Mouse (Mus musculus): ENCODE measurements around the gene Mtx1. TPM values are rescaled to one million over a fixed set of nuclear protein-coding genes. Genes with fewer than 3 reads are reported as not detected.

Mtx1 gene
- total RNA-seq (2023; ENCODE audit: inconsistent age) = 208 to 228 TPM (median 213 TPM) in 4 replicates

GRCm38 (mm10) chr3:89226900-89227299 is at the start of gene Mtx1:
Gene Mtx1 (minus strand): TSS chr3:89227088.

GRCm38 (mm10) chr3:89270051-89270755 is 43.3 kb upstream of the Mtx1 start, which contains the start of gene Slc50a1:
Gene Slc50a1 (minus strand): TSS chr3:89270570.

GRCm38 (mm10) chr3:89259076-89259475 is 32.2 kb upstream of the Mtx1 start, which contains the start of gene Dpm3:
Gene Dpm3 (plus strand): TSS chr3:89259358.

GRCm38 (mm10) chr3:89246261-89247100 is 19.6 kb upstream of the Mtx1 start, which contains the start of gene Trim46:
Gene Trim46 (minus strand): TSS chr3:89246309.

GRCm38 (mm10) chr3:89245688-89246171 is 18.8 kb upstream of the Mtx1 start, which contains the start of gene Krtcap2:
Gene Krtcap2 (plus strand): TSS chr3:89245966.

GRCm38 (mm10) chr3:89228836-89229235 is 1.9 kb upstream of the Mtx1 start, which contains the start of gene Muc1:
Gene Muc1 (plus strand): TSS chr3:89229057.

GRCm38 (mm10) chr3:89214681-89215411 is 12.0 kb downstream of the Mtx1 start, which contains the start of gene Thbs3:
Gene Thbs3 (plus strand): TSS chr3:89215180.

GRCm38 (mm10) chr3:89202253-89203141 is 24.4 kb downstream of the Mtx1 start, which contains the start of gene Gba:
Gene Gba (plus strand): TSS chr3:89202928.

GRCm38 (mm10) chr3:89183058-89183958 is 43.6 kb downstream of the Mtx1 start, which contains the start of gene Fam189b:
Gene Fam189b (plus strand): TSS chr3:89183143.

GRCm38 (mm10) chr3:89177242-89178106 is 49.4 kb downstream of the Mtx1 start, which contains the start of gene Scamp3:
Gene Scamp3 (plus strand): TSS chr3:89177473.

GRCm38 (mm10) chr3:89164506-89165267 is 62.2 kb downstream of the Mtx1 start, which contains the start of gene Clk2:
Gene Clk2 (plus strand): TSS chr3:89164795.

GRCm38 (mm10) chr3:89159616-89160344 is 67.1 kb downstream of the Mtx1 start, which contains the start of gene Hcn3:
Gene Hcn3 (minus strand): TSS chr3:89160196.

Other genes with a start within 250 kb of the Mtx1 start
- gene Rusc1, start 133.8 kb downstream of the Mtx1 start, total RNA-seq (2023; ENCODE audit: inconsistent age) = 46.6 to 58.3 TPM (median 51.4 TPM) in 4 replicates
- not detected in 4 replicates for gene Gm43738, start 126.0 kb downstream of the Mtx1 start, total RNA-seq (2023; ENCODE audit: inconsistent age)
- gene Fdps, start 125.1 kb downstream of the Mtx1 start, total RNA-seq (2023; ENCODE audit: inconsistent age) = 16.5 to 21.8 TPM (median 18.6 TPM) in 4 replicates
- 0.18 TPM in 1 of 4 replicates, not detected in the others for gene Pklr, start 90.9 kb downstream of the Mtx1 start, total RNA-seq (2023; ENCODE audit: inconsistent age)
- 2.1 to 4.4 TPM (median 4.1 TPM) in 4 replicates for gene Hcn3, start 66.9 kb downstream of the Mtx1 start, total RNA-seq (2023; ENCODE audit: inconsistent age)
- gene Clk2, start 62.3 kb downstream of the Mtx1 start, total RNA-seq (2023; ENCODE audit: inconsistent age) = 137 to 156 TPM (median 153 TPM) in 4 replicates
- 106 to 112 TPM (median 108 TPM) in 4 replicates for gene Scamp3, start 49.6 kb downstream of the Mtx1 start, total RNA-seq (2023; ENCODE audit: inconsistent age)
- gene Fam189b, start 43.9 kb downstream of the Mtx1 start, total RNA-seq (2023; ENCODE audit: inconsistent age) = 14.0 to 22.6 TPM (median 17.1 TPM) in 4 replicates
- gene Gba, start 24.2 kb downstream of the Mtx1 start, total RNA-seq (2023; ENCODE audit: inconsistent age) = 87.6 to 95.2 TPM (median 90.4 TPM) in 4 replicates
- gene Thbs3, start 11.9 kb downstream of the Mtx1 start, total RNA-seq (2023; ENCODE audit: inconsistent age) = 7.6 to 14.7 TPM (median 8.8 TPM) in 4 replicates
- gene Muc1, start 2.0 kb upstream of the Mtx1 start, total RNA-seq (2023; ENCODE audit: inconsistent age) = 0.80 to 2.1 TPM (median 1.1 TPM) in 4 replicates
- 92.4 to 106 TPM (median 94.3 TPM) in 4 replicates for gene Krtcap2, start 18.9 kb upstream of the Mtx1 start, total RNA-seq (2023; ENCODE audit: inconsistent age)
- gene Trim46, start 19.2 kb upstream of the Mtx1 start, total RNA-seq (2023; ENCODE audit: inconsistent age) = 2.8 to 4.4 TPM (median 3.4 TPM) in 4 replicates
- gene Dpm3, start 32.3 kb upstream of the Mtx1 start, total RNA-seq (2023; ENCODE audit: inconsistent age) = 63.2 to 86.3 TPM (median 79.6 TPM) in 4 replicates
- gene Slc50a1, start 43.5 kb upstream of the Mtx1 start, total RNA-seq (2023; ENCODE audit: inconsistent age) = 136 to 155 TPM (median 153 TPM) in 4 replicates
- 0.48 to 1.5 TPM (median 0.78 TPM) in 4 replicates for gene Efna1, start 54.1 kb upstream of the Mtx1 start, total RNA-seq (2023; ENCODE audit: inconsistent age)
- not detected in 4 replicates for gene Efna3, start 95.9 kb upstream of the Mtx1 start, total RNA-seq (2023; ENCODE audit: inconsistent age)
- not detected in 4 replicates for gene Efna4, start 110.9 kb upstream of the Mtx1 start, total RNA-seq (2023; ENCODE audit: inconsistent age)
- gene Adam15, start 122.9 kb upstream of the Mtx1 start, total RNA-seq (2023; ENCODE audit: inconsistent age) = 4.5 to 7.9 TPM (median 5.5 TPM) in 4 replicates
- gene Dcst2, start 134.9 kb upstream of the Mtx1 start, total RNA-seq (2023; ENCODE audit: inconsistent age) = not detected in 4 replicates
- gene Dcst1, start 138.2 kb upstream of the Mtx1 start, total RNA-seq (2023; ENCODE audit: inconsistent age) = not detected in 4 replicates
- 50.9 to 68.8 TPM (median 61.8 TPM) in 4 replicates for gene Zbtb7b, start 167.7 kb upstream of the Mtx1 start, total RNA-seq (2023; ENCODE audit: inconsistent age)
- gene Lenep, start 175.7 kb upstream of the Mtx1 start, total RNA-seq (2023; ENCODE audit: inconsistent age) = 1.3 TPM in 1 of 4 replicates, not detected in the others
- 40.2 to 51.7 TPM (median 45.4 TPM) in 4 replicates for gene Flad1, start 184.8 kb upstream of the Mtx1 start, total RNA-seq (2023; ENCODE audit: inconsistent age)
- 2.9 to 5.9 TPM (median 4.7 TPM) in 4 replicates for gene Cks1b, start 191.3 kb upstream of the Mtx1 start, total RNA-seq (2023; ENCODE audit: inconsistent age)
- 86.4 to 99.2 TPM (median 94.7 TPM) in 4 replicates for gene Shc1, start 191.4 kb upstream of the Mtx1 start, total RNA-seq (2023; ENCODE audit: inconsistent age)
- gene Pygo2, start 203.1 kb upstream of the Mtx1 start, total RNA-seq (2023; ENCODE audit: inconsistent age) = 34.3 to 43.6 TPM (median 35.5 TPM) in 4 replicates
- gene Pbxip1, start 209.6 kb upstream of the Mtx1 start, total RNA-seq (2023; ENCODE audit: inconsistent age) = 126 to 144 TPM (median 138 TPM) in 4 replicates
- 15.8 to 18.6 TPM (median 16.8 TPM) in 4 replicates for gene Pmvk, start 227.5 kb upstream of the Mtx1 start, total RNA-seq (2023; ENCODE audit: inconsistent age)